In the genomic region with DNA sequence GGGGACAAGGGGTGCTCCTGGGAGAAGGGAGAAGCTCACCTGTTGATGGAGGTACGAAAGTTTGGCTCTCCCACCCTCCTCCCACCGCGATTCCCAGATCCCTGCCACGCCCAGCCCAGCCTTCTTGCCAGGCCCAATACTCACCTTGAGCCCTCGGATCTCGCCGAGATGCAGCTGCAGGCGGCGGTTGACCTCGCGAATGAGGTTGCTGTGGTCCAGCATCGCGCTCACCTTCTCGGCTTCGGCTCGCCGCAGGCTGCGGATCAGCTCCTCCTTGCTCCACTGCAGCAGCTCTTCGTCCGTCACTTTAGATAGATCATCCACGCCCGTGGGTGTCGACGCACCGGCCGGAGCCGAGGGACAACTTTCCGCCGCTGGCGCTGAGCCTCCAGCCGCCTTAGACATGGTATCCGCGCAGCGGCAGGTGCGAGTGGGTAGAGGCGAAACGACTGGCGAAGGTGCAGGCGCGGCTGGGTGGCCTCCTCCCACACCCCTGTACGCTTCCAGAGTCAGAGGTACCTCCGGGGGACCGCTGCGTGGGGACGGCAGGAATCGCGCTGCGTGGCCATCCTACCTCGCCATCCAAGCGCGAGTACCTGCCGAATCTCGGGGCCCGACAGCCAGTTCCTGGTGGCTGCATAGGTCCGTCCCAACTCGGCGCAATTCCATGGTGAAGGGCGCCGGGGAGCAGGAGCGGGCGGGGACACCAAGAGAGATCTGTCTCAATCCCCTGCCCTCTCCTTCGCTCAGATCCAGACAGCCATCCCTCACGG, we compare ENCODE assay signal across 7 mouse cellular contexts. TPM values are rescaled to one million over a fixed set of nuclear protein-coding genes. Genes with fewer than 3 reads are reported as not detected.
DNase-seq lines count a peak whose midpoint lies in the region; ATAC-seq and TF ChIP-seq lines count a peak whose summit lies in the region.

No protein-coding gene starts in this region.

- no peaks in the 10 kb centered on the region for H3K9me3 ChIP-seq in lung, embryonic 14.5 days (ENCODE audit: low read depth, low read length)
- H3K9me3 ChIP-seq in kidney, embryonic 15.5 days (replicated peaks), result no peaks in the 10 kb centered on the region
- H3K9me3 ChIP-seq in megakaryocyte, embryonic 14.5 days, result peaks cover 3% of the 10 kb centered on the region; the same call in 1 of the 2 replicates

- H3K9ac ChIP-seq in lung, embryonic 14.5 days, result peak overlapping the region; percentile 36
- H3K9ac ChIP-seq in kidney, embryonic 15.5 days, result peak overlapping the region; percentile 36; the same call in 1 of the 2 replicates

- H3K4me3 ChIP-seq in lung, embryonic 14.5 days (ENCODE audit: low read depth, low read length), result peak overlapping the region; percentile 50
- peak overlapping the region; percentile 45 for H3K4me3 ChIP-seq in kidney, embryonic 15.5 days (replicated peaks)
- peak overlapping the region; percentile 79 for H3K4me3 ChIP-seq in megakaryocyte, embryonic 14.5 days (replicated peaks)

- DNase-seq in lung, embryonic 14.5 days, result peak; percentile 7
- DNase-seq in lung, postnatal 36 days, result no peak
- peak; percentile 22 for DNase-seq in embryo, embryonic 11 days
- DNase-seq in gastrocnemius, postnatal 4 days (ENCODE audit: low spot score in 2 of 2), result peak; percentile 9 to 17
- DNase-seq in MN1 (ENCODE audit: low spot score), result no peak

- no peak overlapping the region for H3K27ac ChIP-seq in lung, embryonic 14.5 days (ENCODE audit: low read depth)
- no peak overlapping the region for H3K27ac ChIP-seq in kidney, embryonic 15.5 days

- peak; percentile 39 for ATAC-seq in lung, embryonic 14.5 days (ENCODE audit: insufficient read depth)
- peak; percentile 82; the same call in 1 of the 2 replicates for ATAC-seq in kidney, embryonic 15.5 days (replicated peaks; ENCODE audit: low FRiP score)

- no peak for TF ChIP-seq CTCF in lung, embryonic 14.5 days (IDR thresholded peaks at IDR 0.05; ENCODE audit: low read depth)

- no peaks in the 10 kb centered on the region for H3K4me1 ChIP-seq in lung, embryonic 14.5 days (ENCODE audit: insufficient read depth)
- peaks cover 10% of the 10 kb centered on the region for H3K4me1 ChIP-seq in kidney, embryonic 15.5 days
- peaks cover 13% of the 10 kb centered on the region for H3K4me1 ChIP-seq in megakaryocyte, embryonic 14.5 days

- no peaks in the 10 kb centered on the region for H3K36me3 ChIP-seq in lung, embryonic 14.5 days (ENCODE audit: insufficient read depth)
- H3K36me3 ChIP-seq in kidney, embryonic 15.5 days, result no peaks in the 10 kb centered on the region
- H3K36me3 ChIP-seq in megakaryocyte, embryonic 14.5 days (replicated peaks; ENCODE audit: low read length), result no peaks in the 10 kb centered on the region

- H3K27me3 ChIP-seq in lung, embryonic 14.5 days (ENCODE audit: insufficient read depth, low read length), result peaks cover 28% of the 10 kb centered on the region
- peaks cover 25% of the 10 kb centered on the region for H3K27me3 ChIP-seq in kidney, embryonic 15.5 days
- peaks cover 32% of the 10 kb centered on the region for H3K27me3 ChIP-seq in megakaryocyte, embryonic 14.5 days (replicated peaks)

- under 1% methylated on average over 62 of the region's 63 CpGs for WGBS in lung, embryonic 14.5 days
- under 1% methylated on average over 62 of the region's 63 CpGs for WGBS in kidney, embryonic 15.5 days

- peak overlapping the region; percentile 77 for H3K4me2 ChIP-seq in lung, embryonic 14.5 days
- peak overlapping the region; percentile 97 for H3K4me2 ChIP-seq in kidney, embryonic 15.5 days

RNA-seq across cellular contexts. Expression of gene Ccdc85a, which starts 0.8 kb away (rescaled TPM):
- polyA plus RNA-seq in lung, embryonic 14.5 days (2014; fragmentation: Nextera tagmentation; extraction: Ambion mirVana), result 3.2 and 4.4 TPM in 2 replicates
- 1 to 10 TPM; 5.8 to 6.2 TPM for total RNA-seq in gastrocnemius, postnatal 4 days (2021)
- 2.3 and 2.7 TPM in 2 replicates for polyA plus RNA-seq in kidney, embryonic 15.5 days (2015; fragmentation: Nextera tagmentation; extraction: Ambion mirVana)
- 0.03 TPM in 1 of 2 replicates, not detected in the other for polyA plus RNA-seq in megakaryocyte, embryonic 14.5 days (2012; ENCODE audit: insufficient read depth, low replicate concordance)

Comparison
In these comparisons a context has a peak if more than half of its experiments do, and no peak if none do; other contexts are left out.
1. DNase-seq: peak in lung, embryonic 14.5 days (single experiment), embryo, embryonic 11 days (single experiment) and gastrocnemius, postnatal 4 days (2 of 2); none in lung, postnatal 36 days (single experiment) and MN1 (single experiment).
2. Peak in every context shown above with its lines, with median percentiles within 50 percentile points of each other: H3K4me3 ChIP-seq.